Mouse (Mus musculus) bone marrow, adult 2 months (tissue): Measurements from ENCODE around the gene Zfp961. TPM values are rescaled to one million over a fixed set of nuclear protein-coding genes. Genes with fewer than 3 reads are reported as not detected.
"Not testable (repeated sequence)": the region's sequence is repeated elsewhere in the genome, so short reads cannot be mapped to it uniquely, and the experiment has no call there.

Experiments
- H3K27ac ChIP-seq: fragments of 200-500 bp; 2 replicates; pipeline ENCODE4 v1.5.1; 2012; ENCODE audit warnings: low read depth, mild to moderate bottlenecking, control low read depth, inconsistent platforms, low read length; ENCODE audit not compliant: control insufficient read depth, poor library complexity, insufficient read depth
- H3K4me1 ChIP-seq: fragments of 200-500 bp; 2 replicates; pipeline ENCODE4 v1.6.1; 2011; ENCODE audit warnings: low read length; ENCODE audit not compliant: control insufficient read depth, insufficient read depth
- H3K4me3 ChIP-seq: fragments of 200-500 bp; replicated peaks from 2 replicates; pipeline ENCODE3; 2011; ENCODE audit warnings: mild to moderate bottlenecking, low read depth, low read length, control low read depth; ENCODE audit not compliant: control insufficient read depth
- CTCF ChIP-seq: fragments of 200-500 bp; IDR thresholded peaks from 2 replicates; pipeline ENCODE4 v1.5.1; 2011; ENCODE audit warnings: low read length, control low read depth; ENCODE audit not compliant: control insufficient read depth, insufficient read depth
- POLR2A ChIP-seq: fragments of 200-500 bp; IDR thresholded peaks from 2 replicates; pipeline ENCODE4 v1.6.1; 2011; ENCODE audit warnings: low read depth, mild to moderate bottlenecking, control low read depth, low read length, borderline replicate concordance; ENCODE audit not compliant: control insufficient read depth
- WGBS: fragments of 180-500 bp; shearing (Covaris S2); methylation state at CpG from one replicate; pipeline ENCODE4 v1.1.7; 2018; 5-methylcytosine and 5-hydroxymethylcytosine counted together
- polyA plus RNA-seq: library from polyadenylated mRNA; stranded (reverse); fragments of >200 nt; gene quantifications from 2 replicates; pipeline ENCODE4 v1.2.4, GENCODE M21; 2011; ENCODE audit warnings: low replicate concordance; ENCODE audit not compliant: missing spikeins, insufficient read depth, insufficient read length

Zfp961 gene
- polyA plus RNA-seq, 1 experiment: 10.4 TPM

- Histone ChIP-seq H3K4me3 (no peak overlapping the region), H3K4me1 (no peaks in the 10 kb centered on the region), H3K27ac (no peak overlapping the region)
- 89% methylated on average over 3 of the region's 3 CpGs for WGBS
- TF ChIP-seq POLR2A: no peak
- no peak for TF ChIP-seq CTCF
Measured at GRCm38 (mm10) chr8:71926551-71926950, 24.3 kb upstream of the Zfp961 start.

DNA sequence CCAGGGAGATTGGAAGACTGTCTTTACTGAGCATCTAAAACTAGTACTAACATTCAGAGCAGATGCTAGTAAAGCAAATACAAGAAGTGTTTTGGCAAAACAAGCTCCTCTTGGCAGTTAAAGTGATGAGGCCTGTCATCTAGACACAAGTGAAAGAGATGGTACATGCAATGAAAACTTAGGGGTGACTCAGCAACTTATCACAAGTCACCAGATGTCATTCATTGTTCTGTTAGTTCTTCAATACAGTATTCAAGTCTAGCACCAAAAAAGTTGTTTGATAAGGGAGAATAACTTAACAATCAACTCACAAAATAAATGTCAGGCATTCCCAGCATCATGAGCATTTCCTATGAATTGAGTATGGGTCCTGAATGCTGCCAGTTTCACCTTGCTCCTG is 23.1 kb upstream of the Zfp961 start:
- no peak overlapping the region for H3K4me3 ChIP-seq
- no peak overlapping the region for H3K27ac ChIP-seq
- no peak for TF ChIP-seq POLR2A
- no peak for TF ChIP-seq CTCF
- H3K4me1 ChIP-seq: no peaks in the 10 kb centered on the region

GRCm38 (mm10) chr8:71938037-71938436 is 12.8 kb upstream of the Zfp961 start:
- 81% methylated on average over 2 of the region's 2 CpGs for WGBS
- H3K4me3 ChIP-seq, H3K4me1 ChIP-seq, H3K27ac ChIP-seq: not testable (repeated sequence)

- WGBS: 27% methylated on average over 2 of the region's 2 CpGs
Measured at GRCm38 (mm10) chr8:71940293-71941208, 10.3 kb upstream of the Zfp961 start.

DNA sequence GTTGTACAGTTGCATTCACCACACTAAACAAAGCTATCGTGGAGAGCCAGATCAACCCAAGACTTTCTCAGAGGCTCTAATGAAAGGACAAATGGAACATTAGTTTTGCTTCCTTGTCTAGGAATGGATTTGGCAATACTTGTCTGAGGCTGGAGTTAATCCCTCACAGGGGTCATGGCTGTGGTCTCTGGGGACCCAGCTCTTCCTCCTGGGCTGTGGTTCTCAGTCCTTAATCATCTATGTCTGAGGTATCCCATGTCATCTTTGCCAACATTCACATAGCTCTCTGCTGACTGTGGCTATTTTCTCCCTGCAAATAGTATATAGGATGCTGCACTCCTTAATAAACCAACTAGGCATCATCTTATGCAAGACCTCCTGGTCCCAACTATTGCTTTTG is 9.1 kb upstream of the Zfp961 start:
- TF ChIP-seq POLR2A (no peak), CTCF (no peak)
- WGBS: 74% methylated on average over 1 of the region's 1 CpGs
- H3K4me1 ChIP-seq: peaks cover 5% of the 10 kb centered on the region
- no peak overlapping the region for H3K4me3 ChIP-seq
- no peak overlapping the region for H3K27ac ChIP-seq

More at GRCm38 (mm10) chr8:71940293-71941208, 10.3 kb upstream of the Zfp961 start:
- H3K27ac ChIP-seq: peak overlapping the region; percentile 27; the same call in 1 of the 2 replicates
- TF ChIP-seq POLR2A (no peak), CTCF (no peak)
- peaks cover 5% of the 10 kb centered on the region for H3K4me1 ChIP-seq
- H3K4me3 ChIP-seq: no peak overlapping the region

- Histone ChIP-seq H3K27ac (no peak overlapping the region), H3K4me3 (no peak overlapping the region), H3K4me1 (peaks cover 2% of the 10 kb centered on the region; the same call in 1 of the 2 replicates)
- no peak for TF ChIP-seq CTCF
- TF ChIP-seq POLR2A: no peak
- WGBS: 82% methylated on average over 5 of the region's 5 CpGs
Measured at GRCm38 (mm10) chr8:71948624-71949023, 2.2 kb upstream of the Zfp961 start.

DNA sequence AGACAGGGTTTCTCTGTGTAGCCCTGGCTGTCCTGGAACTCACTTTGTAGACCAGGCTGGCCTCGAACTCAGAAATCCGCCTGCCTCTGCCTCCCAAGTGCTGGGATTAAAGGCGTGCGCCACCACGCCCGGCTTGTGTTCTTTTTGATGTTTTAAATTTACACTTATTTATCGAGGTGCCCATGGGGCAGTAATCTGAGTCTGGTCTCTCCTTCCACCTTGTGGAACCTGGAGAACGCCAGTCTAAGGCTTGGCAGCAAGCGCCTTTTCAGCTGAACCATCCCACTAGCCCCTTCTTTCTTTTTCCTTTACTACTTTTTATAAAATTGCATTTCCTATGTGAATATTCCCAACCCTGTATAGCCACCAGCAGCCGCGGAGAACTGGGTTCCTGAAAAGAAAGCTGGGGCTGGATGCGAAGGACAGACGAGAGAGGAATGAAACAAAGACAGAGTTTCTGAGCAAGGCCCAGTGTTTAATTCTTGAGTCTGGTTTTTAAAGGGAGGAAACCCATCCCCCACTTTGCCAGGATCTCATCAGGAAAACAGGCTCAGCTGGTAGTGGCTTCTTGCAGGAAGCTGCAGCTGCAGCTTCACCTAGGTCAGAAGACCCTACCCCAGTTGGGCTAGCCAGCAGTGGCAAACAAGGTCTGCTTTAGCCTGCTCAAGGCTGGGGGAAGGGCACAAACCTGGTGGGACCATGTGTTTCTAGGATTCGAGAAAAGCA is 761 bp downstream of the Zfp961 start:
- Histone ChIP-seq H3K27ac (no peak overlapping the region), H3K4me3 (peak overlapping the region; percentile 57), H3K4me1 (peaks cover 2% of the 10 kb centered on the region; the same call in 1 of the 2 replicates)
- 9% methylated on average over 14 of the region's 14 CpGs for WGBS
- TF ChIP-seq POLR2A: no peak
- TF ChIP-seq CTCF: no peak

DNA sequence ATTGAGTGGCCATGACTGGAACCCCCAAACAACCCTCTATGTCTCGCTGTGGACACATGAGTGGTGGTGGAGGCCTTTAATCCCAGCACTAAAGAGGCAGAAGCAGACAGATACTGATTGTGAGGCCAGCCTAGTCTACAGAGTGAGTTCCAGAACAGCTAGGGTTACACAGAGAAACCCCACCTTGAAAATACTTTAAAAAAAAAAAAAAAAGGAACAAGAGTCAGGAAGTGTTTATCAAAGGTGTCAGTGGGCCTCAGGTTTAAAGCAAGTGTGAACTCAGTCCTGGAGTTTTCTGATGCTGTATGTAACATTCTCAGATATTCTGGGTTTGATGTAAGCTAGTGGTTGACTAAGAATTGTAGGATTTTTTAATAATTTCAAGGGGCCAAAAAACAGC is 1.7 kb downstream of the Zfp961 start:
- H3K27ac ChIP-seq: no peak overlapping the region
- 74% methylated on average over 1 of the region's 1 CpGs for WGBS

GRCm38 (mm10) chr8:71952961-71953700 is 2.3 kb downstream of the Zfp961 start:
- H3K27ac ChIP-seq, H3K4me1 ChIP-seq, H3K4me3 ChIP-seq: not testable (repeated sequence)
- 93% methylated on average over 16 of the region's 16 CpGs for WGBS

More for the DNA sequence above, 1.7 kb downstream of the Zfp961 start:
- no peak overlapping the region for H3K4me3 ChIP-seq
- no peak for TF ChIP-seq CTCF
- H3K4me1 ChIP-seq: peaks cover 2% of the 10 kb centered on the region; the same call in 1 of the 2 replicates
